9 mouse cellular contexts compared by ENCODE assay signal in the genomic region with DNA sequence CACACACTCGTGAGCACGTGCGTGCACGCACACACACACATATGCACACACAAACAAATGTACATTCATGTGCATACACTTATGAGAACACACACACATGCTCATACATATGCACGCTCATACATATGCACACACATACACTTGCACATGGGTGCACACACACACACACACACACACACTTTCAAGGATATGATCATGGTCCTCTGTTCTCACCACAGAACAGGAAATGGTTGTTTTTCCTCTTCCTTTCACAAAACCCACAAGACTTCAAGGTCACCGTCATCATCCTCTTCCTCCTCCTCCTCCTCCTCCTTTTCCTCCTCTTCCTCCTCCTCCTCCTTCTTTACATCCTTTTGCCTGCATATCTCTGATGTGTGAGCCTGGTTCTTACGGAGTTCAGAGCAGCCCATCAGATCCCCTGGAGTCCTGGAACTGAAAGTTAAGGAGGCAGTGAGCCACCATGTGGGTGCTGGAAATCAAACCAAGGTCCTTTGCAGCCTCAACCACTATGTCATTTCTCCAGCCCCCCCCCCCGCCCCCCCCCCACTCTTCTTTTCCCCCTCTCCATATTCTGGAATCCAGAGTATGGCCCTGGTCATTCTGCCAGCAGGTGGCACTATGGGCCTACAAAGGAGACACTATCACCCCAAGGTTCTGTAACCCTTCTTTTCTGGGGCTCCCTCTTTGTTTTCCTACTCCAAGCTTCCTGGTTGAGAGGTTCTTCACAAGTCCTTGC. TPM values are rescaled to one million over a fixed set of nuclear protein-coding genes. Genes with fewer than 3 reads are reported as not detected.
DNase-seq lines count a peak whose midpoint lies in the region; ATAC-seq and TF ChIP-seq lines count a peak whose summit lies in the region.
"Had no signal": no experiment of that assay in that cellular context is flagged by ENCODE, and none has a peak within 500 bp of the region (broad histone marks: within the 10 kb centered on the region; RNA-seq: fewer than 3 reads in every experiment).

No protein-coding gene starts in this region.

- H3K4me2 ChIP-seq in hindbrain, embryonic 11.5 days (replicated peaks; ENCODE audit: low read depth, low read length): no peak overlapping the region

- TF ChIP-seq CTCF in embryonic fibroblast, embryonic 13.5 days (IDR thresholded peaks at IDR 0.05; ENCODE audit: borderline replicate concordance, insufficient read depth, low read length): peak; percentile 47; the same call in 1 of the 2 replicates

- no peaks in the 10 kb centered on the region for H3K9me3 ChIP-seq in hindbrain, embryonic 11.5 days (ENCODE audit: control insufficient read depth, low read length)
- H3K9me3 ChIP-seq in megakaryocyte, embryonic 14.5 days: no peaks in the 10 kb centered on the region

- H3K4me1 ChIP-seq in embryonic fibroblast, embryonic 13.5 days (ENCODE audit: control insufficient read depth, insufficient read depth, low read length): peaks cover 15% of the 10 kb centered on the region
- no peaks in the 10 kb centered on the region for H3K4me1 ChIP-seq in hindbrain, embryonic 11.5 days (replicated peaks; ENCODE audit: control insufficient read depth, insufficient read depth, low read length)
- H3K4me1 ChIP-seq in megakaryocyte, embryonic 14.5 days: peaks cover 39% of the 10 kb centered on the region

- DNase-seq in adrenal gland, adult (ENCODE audit: inconsistent age in 2 of 2, low spot score in 1 of 2): peak; percentile 59 to 90
- DNase-seq in adrenal gland, adult 8-10 months: no peak
- DNase-seq in adrenal gland, postnatal 25 days: peak; percentile 80
- peak; percentile 81 for DNase-seq in hindbrain, embryonic 11.5 days (ENCODE audit: low spot score)
- peak; percentile 72 to 83 for DNase-seq in layer of hippocampus, postnatal 14 days (ENCODE audit: low spot score in 2 of 2)
- peak; percentile 86 for DNase-seq in right cerebral cortex, postnatal 4 days

- no peak overlapping the region for H3K4me3 ChIP-seq in embryonic fibroblast, embryonic 13.5 days (ENCODE audit: insufficient read depth, low read length)
- H3K4me3 ChIP-seq in hindbrain, embryonic 11.5 days (ENCODE audit: low read depth, low read length): no peak overlapping the region
- peak overlapping the region; percentile 78 for H3K4me3 ChIP-seq in megakaryocyte, embryonic 14.5 days (replicated peaks)

- no peak for TF ChIP-seq POLR2A in embryonic fibroblast, embryonic 13.5 days (IDR thresholded peaks at IDR 0.05; ENCODE audit: low read depth, low read length)

- H3K9ac ChIP-seq in hindbrain, embryonic 11.5 days (ENCODE audit: low read depth, low read length): no peak overlapping the region

- peak; percentile 65 for ATAC-seq in hindbrain, embryonic 11.5 days (ENCODE audit: low FRiP score)

- 85% methylated on average over 7 of the region's 8 CpGs for WGBS in hindbrain, embryonic 11.5 days

- no peak overlapping the region for H3K27ac ChIP-seq in embryonic fibroblast, embryonic 13.5 days (ENCODE audit: insufficient read depth, low read length)
- no peak overlapping the region for H3K27ac ChIP-seq in hindbrain, embryonic 11.5 days (ENCODE audit: low read depth, low read length)

- H3K36me3 ChIP-seq in hindbrain, embryonic 11.5 days (ENCODE audit: control insufficient read depth, insufficient read depth, low read length): no peaks in the 10 kb centered on the region
- no peaks in the 10 kb centered on the region for H3K36me3 ChIP-seq in megakaryocyte, embryonic 14.5 days (replicated peaks; ENCODE audit: low read length)

- no peaks in the 10 kb centered on the region for H3K27me3 ChIP-seq in hindbrain, embryonic 11.5 days (ENCODE audit: control insufficient read depth, insufficient read depth, low read length)
- peaks cover 12% of the 10 kb centered on the region for H3K27me3 ChIP-seq in megakaryocyte, embryonic 14.5 days (replicated peaks)

RNA-seq across cellular contexts. Expression of a gene that starts 1.4 kb away (rescaled TPM):
- total RNA-seq in adrenal gland, adult 8-10 months (2022): not detected
- total RNA-seq in adrenal gland, postnatal 25 days (2021): not detected in 2 replicates
- not detected in 2 replicates for polyA plus RNA-seq in embryonic fibroblast, embryonic 13.5 days (2011; ENCODE audit: insufficient read length, low read depth, missing spikeins)
- polyA plus RNA-seq in hindbrain, embryonic 11.5 days (2014; fragmentation: Nextera tagmentation; extraction: Ambion mirVana): 0.17 TPM in 1 of 2 replicates, not detected in the other
- total RNA-seq in layer of hippocampus, postnatal 14 days (2021): not detected
- polyA plus RNA-seq in megakaryocyte, embryonic 14.5 days (2012; ENCODE audit: insufficient read depth, low replicate concordance): not detected in 2 replicates
- total RNA-seq: layer of hippocampus, adult 8-10 months had no signal

RNA-seq across cellular contexts. Expression of a gene that starts 4.4 kb away (rescaled TPM):
- not detected for total RNA-seq in adrenal gland, adult 8-10 months (2022)
- total RNA-seq in adrenal gland, postnatal 25 days (2021): not detected in 2 replicates
- polyA plus RNA-seq in embryonic fibroblast, embryonic 13.5 days (2011; ENCODE audit: insufficient read length, low read depth, missing spikeins): not detected in 2 replicates
- not detected in 2 replicates for polyA plus RNA-seq in hindbrain, embryonic 11.5 days (2014; fragmentation: Nextera tagmentation; extraction: Ambion mirVana)
- total RNA-seq in layer of hippocampus, postnatal 14 days (2021): not detected
- polyA plus RNA-seq in megakaryocyte, embryonic 14.5 days (2012; ENCODE audit: insufficient read depth, low replicate concordance): not detected in 2 replicates
- total RNA-seq: layer of hippocampus, adult 8-10 months had no signal

RNA-seq across cellular contexts. Expression of a gene that starts 4.4 kb away (rescaled TPM):
- total RNA-seq in adrenal gland, adult 8-10 months (2022): not detected
- not detected in 2 replicates for total RNA-seq in adrenal gland, postnatal 25 days (2021)
- polyA plus RNA-seq in embryonic fibroblast, embryonic 13.5 days (2011; ENCODE audit: insufficient read length, low read depth, missing spikeins): 0.62 and 2.7 TPM in 2 replicates
- polyA plus RNA-seq in hindbrain, embryonic 11.5 days (2014; fragmentation: Nextera tagmentation; extraction: Ambion mirVana): not detected in 2 replicates
- 1 to 10 TPM in 1 of 2 experiments, not detected in 1; 1.4 TPM for total RNA-seq in layer of hippocampus, postnatal 14 days (2021)
- polyA plus RNA-seq in megakaryocyte, embryonic 14.5 days (2012; ENCODE audit: insufficient read depth, low replicate concordance): not detected in 2 replicates

RNA-seq across cellular contexts. Expression of a gene that starts 17.6 kb away (rescaled TPM):
- 10 to 100 TPM in 3 of 4 experiments, 1 to 10 TPM in 1; 8.3 to 14.0 (median 12.1) TPM for total RNA-seq in adrenal gland, adult 8-10 months (2022)
- total RNA-seq in adrenal gland, postnatal 25 days (2021): 7.6 and 8.2 TPM in 2 replicates
- 2.5 TPM in 2 replicates for polyA plus RNA-seq in embryonic fibroblast, embryonic 13.5 days (2011; ENCODE audit: insufficient read length, low read depth, missing spikeins)
- 1.1 and 1.3 TPM in 2 replicates for polyA plus RNA-seq in hindbrain, embryonic 11.5 days (2014; fragmentation: Nextera tagmentation; extraction: Ambion mirVana)
- total RNA-seq in layer of hippocampus, postnatal 14 days (2021): 10 to 100 TPM; 18.2 to 23.8 TPM
- polyA plus RNA-seq in megakaryocyte, embryonic 14.5 days (2012; ENCODE audit: insufficient read depth, low replicate concordance): 0.93 TPM in 1 of 2 replicates, not detected in the other

RNA-seq across cellular contexts. Expression of a gene that starts 45.1 kb away (rescaled TPM):
- total RNA-seq in adrenal gland, adult 8-10 months (2022): 10 to 100 TPM; 58.5 to 69.6 (median 62.9) TPM
- 64.0 and 65.8 TPM in 2 replicates for total RNA-seq in adrenal gland, postnatal 25 days (2021)
- polyA plus RNA-seq in embryonic fibroblast, embryonic 13.5 days (2011; ENCODE audit: insufficient read length, low read depth, missing spikeins): 49.5 and 54.4 TPM in 2 replicates
- 49.0 and 52.3 TPM in 2 replicates for polyA plus RNA-seq in hindbrain, embryonic 11.5 days (2014; fragmentation: Nextera tagmentation; extraction: Ambion mirVana)
- total RNA-seq in layer of hippocampus, postnatal 14 days (2021): 10 to 100 TPM; 71.8 to 72.1 TPM
- 1.0 and 6.1 TPM in 2 replicates for polyA plus RNA-seq in megakaryocyte, embryonic 14.5 days (2012; ENCODE audit: insufficient read depth, low replicate concordance)
